Mouse (Mus musculus) midbrain, embryonic 16.5 days (tissue): ENCODE measurements around the gene Slfn5. TPM values are rescaled to one million over a fixed set of nuclear protein-coding genes. Genes with fewer than 3 reads are reported as not detected.
"Not testable (repeated sequence)": the region's sequence is repeated elsewhere in the genome, so short reads cannot be mapped to it uniquely, and the experiment has no call there.

Source experiments
- ATAC-seq: fragments of 200-750 bp; cut with Nextera tagmentation; 2 replicates; pipeline ENCODE4 v1.8.0; 2017; ENCODE audit warnings: moderate TSS enrichment
- H3K27ac ChIP-seq: fragments of 300-500 bp; sonication (generic); 2 replicates; pipeline ENCODE4 v1.5.1; 2014; ENCODE audit warnings: mild to moderate bottlenecking, low read length, mixed read lengths
- H3K27me3 ChIP-seq: fragments of 300-500 bp; sonication (generic); 2 replicates; pipeline ENCODE4 v1.6.1; 2014; ENCODE audit warnings: low read depth, low read length, mixed read lengths; ENCODE audit not compliant: control insufficient read depth, insufficient read depth
- H3K36me3 ChIP-seq: fragments of 300-500 bp; sonication (generic); 2 replicates; pipeline ENCODE4 v1.6.1; 2014; ENCODE audit warnings: mild to moderate bottlenecking, low read length, moderate library complexity, mixed read lengths; ENCODE audit not compliant: control insufficient read depth, insufficient read depth
- H3K4me1 ChIP-seq: fragments of 300-500 bp; sonication (generic); 2 replicates; pipeline ENCODE4 v1.6.1; 2014; ENCODE audit warnings: mild to moderate bottlenecking, low read length, mixed read lengths; ENCODE audit not compliant: control insufficient read depth, insufficient read depth
- H3K4me2 ChIP-seq: fragments of 300-500 bp; sonication (generic); 2 replicates; pipeline ENCODE4 v1.6.1; 2014; ENCODE audit warnings: mild to moderate bottlenecking, low read length, mixed read lengths
- H3K4me3 ChIP-seq: fragments of 300-500 bp; sonication (generic); 2 replicates; pipeline ENCODE4 v1.5.1; 2014; ENCODE audit warnings: low read depth, mild to moderate bottlenecking, low read length, moderate library complexity, mixed read lengths
- H3K9ac ChIP-seq: fragments of 300-500 bp; sonication (generic); 2 replicates; pipeline ENCODE4 v1.6.1; 2014; ENCODE audit warnings: low read depth, low read length, mixed read lengths
- H3K9me3 ChIP-seq: fragments of 300-500 bp; sonication (generic); replicated peaks from 2 replicates; pipeline ENCODE4 v1.6.1; 2014; ENCODE audit warnings: mild to moderate bottlenecking, low read length, mixed read lengths; ENCODE audit not compliant: control insufficient read depth, poor library complexity, severe bottlenecking
- WGBS: fragments of 180-500 bp; shearing (Covaris S2); extraction: QIAGEN DNeasy Blood & Tissue Kit; methylation state at CpG from one replicate; pipeline ENCODE4 v1.1.7; 2014; 5-methylcytosine and 5-hydroxymethylcytosine counted together
- polyA plus RNA-seq: library from polyadenylated mRNA; unstranded; fragments of >200 nt; fragmentation: Nextera tagmentation; extraction: Ambion mirVana; gene quantifications from 2 replicates; pipeline ENCODE4 v1.2.1, GENCODE M21; 2015

Slfn5 gene
- polyA plus RNA-seq, 1 experiment from 2014 or later = 1.6 TPM

DNA sequence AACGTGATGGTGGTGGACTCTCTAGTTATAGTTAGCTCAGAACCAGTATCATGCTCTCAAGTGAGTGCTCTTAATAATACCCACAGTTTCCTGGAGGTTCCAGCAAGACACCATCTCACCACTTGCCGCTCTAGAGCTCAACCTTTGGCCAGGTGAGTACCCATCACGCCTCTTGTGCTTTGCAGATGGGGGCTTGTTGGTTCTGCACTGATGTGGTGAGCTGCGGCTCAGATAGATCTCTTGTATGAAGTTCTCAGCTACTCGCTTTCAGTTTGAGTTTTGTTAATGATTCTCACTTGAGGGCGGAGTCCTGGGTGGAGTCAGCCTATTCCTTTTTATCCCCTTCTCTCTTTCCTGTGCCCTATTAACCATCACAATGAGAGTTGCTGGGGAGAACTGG lies 3.5 kb downstream of the Slfn5 start:
- Histone ChIP-seq H3K27ac (no peak overlapping the region), H3K9me3 (no peaks in the 10 kb centered on the region)
- 90% methylated on average over 6 of the region's 6 CpGs for WGBS

GRCm38 (mm10) chr11:82956925-82957324 lies 5.8 kb downstream of the Slfn5 start:
- no peaks in the 10 kb centered on the region for H3K9me3 ChIP-seq
- H3K4me1 ChIP-seq = no peaks in the 10 kb centered on the region
- H3K27ac ChIP-seq = no peak overlapping the region
- H3K4me2 ChIP-seq = no peak overlapping the region
- H3K27me3 ChIP-seq = peaks cover 19% of the 10 kb centered on the region
- WGBS = 75% methylated on average over 10 of the region's 10 CpGs
- H3K9ac ChIP-seq = no peak overlapping the region
- no peaks in the 10 kb centered on the region for H3K36me3 ChIP-seq
- no peak overlapping the region for H3K4me3 ChIP-seq
- no peak for ATAC-seq

More for the DNA sequence above, 3.5 kb downstream of the Slfn5 start:
- Histone ChIP-seq H3K4me1 (no peaks in the 10 kb centered on the region), H3K27me3 (peaks cover 31% of the 10 kb centered on the region), H3K4me2 (no peak overlapping the region), H3K4me3 (no peak overlapping the region), H3K36me3 (no peaks in the 10 kb centered on the region), H3K9ac (no peak overlapping the region)
- no peak for ATAC-seq

- no peak overlapping the region for H3K4me3 ChIP-seq
- no peaks in the 10 kb centered on the region for H3K36me3 ChIP-seq
- no peaks in the 10 kb centered on the region for H3K4me1 ChIP-seq
- no peak overlapping the region for H3K4me2 ChIP-seq
- no peaks in the 10 kb centered on the region for H3K9me3 ChIP-seq
- no peak overlapping the region for H3K27ac ChIP-seq
- no peak overlapping the region for H3K9ac ChIP-seq
- WGBS = 23% methylated on average over 4 of the region's 4 CpGs
- ATAC-seq = no peak
- H3K27me3 ChIP-seq = no peaks in the 10 kb centered on the region
Observed at GRCm38 (mm10) chr11:82959613-82960012, 8.5 kb downstream of the Slfn5 start.

DNA sequence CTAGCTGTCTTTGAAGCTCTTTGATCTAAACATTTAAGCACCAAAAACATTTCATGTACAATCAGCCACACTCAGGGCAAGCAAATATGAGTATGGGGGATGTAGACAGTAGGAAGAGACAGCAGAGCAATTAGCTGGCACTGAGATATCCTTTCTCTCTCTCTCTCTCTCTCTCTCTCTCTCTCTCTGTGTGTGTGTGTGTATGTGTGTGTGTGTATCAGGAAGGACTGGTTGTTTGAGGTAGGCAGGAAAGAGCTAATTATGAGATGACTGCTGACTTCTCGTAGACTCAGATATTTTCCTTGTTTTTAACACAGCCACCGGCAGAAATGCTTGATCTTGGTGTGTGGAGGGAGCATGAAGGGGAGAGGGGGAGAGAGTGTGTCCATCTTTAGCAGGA lies 10.6 kb downstream of the Slfn5 start:
- no peaks in the 10 kb centered on the region for H3K36me3 ChIP-seq
- no peak overlapping the region for H3K27ac ChIP-seq
- no peaks in the 10 kb centered on the region for H3K4me1 ChIP-seq
- WGBS = 75% methylated on average over 2 of the region's 2 CpGs
- no peak for ATAC-seq
- no peaks in the 10 kb centered on the region for H3K27me3 ChIP-seq
- H3K4me3 ChIP-seq = no peak overlapping the region
- H3K4me2 ChIP-seq = no peak overlapping the region
- no peak overlapping the region for H3K9ac ChIP-seq
- no peaks in the 10 kb centered on the region for H3K9me3 ChIP-seq

DNA sequence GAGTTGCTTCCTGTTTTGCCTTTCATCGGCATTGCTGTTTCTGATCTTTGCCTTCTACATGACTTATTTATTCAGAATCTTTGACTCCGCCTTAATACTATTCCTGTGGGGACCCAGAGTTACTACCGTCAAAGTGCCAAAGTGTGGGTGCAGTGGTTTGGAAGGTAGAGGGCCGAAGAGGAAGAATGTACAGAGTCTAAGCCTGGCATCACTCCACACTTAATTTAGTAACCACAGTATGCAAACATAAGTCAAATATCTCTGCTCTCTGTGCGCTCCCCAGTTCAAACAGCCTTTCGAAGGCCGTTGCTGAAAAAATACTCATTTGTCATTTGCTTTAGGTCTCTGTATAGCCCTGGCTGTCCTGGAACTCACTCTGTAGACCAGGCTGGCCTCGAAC lies 11.1 kb downstream of the Slfn5 start:
- Histone ChIP-seq H3K4me1 (no peaks in the 10 kb centered on the region), H3K4me2 (no peak overlapping the region), H3K27ac (no peak overlapping the region), H3K27me3 (no peaks in the 10 kb centered on the region), H3K36me3 (no peaks in the 10 kb centered on the region), H3K9me3 (no peaks in the 10 kb centered on the region), H3K9ac (no peak overlapping the region), H3K4me3 (no peak overlapping the region)
- WGBS = 85% methylated on average over 8 of the region's 8 CpGs
- no peak for ATAC-seq

DNA sequence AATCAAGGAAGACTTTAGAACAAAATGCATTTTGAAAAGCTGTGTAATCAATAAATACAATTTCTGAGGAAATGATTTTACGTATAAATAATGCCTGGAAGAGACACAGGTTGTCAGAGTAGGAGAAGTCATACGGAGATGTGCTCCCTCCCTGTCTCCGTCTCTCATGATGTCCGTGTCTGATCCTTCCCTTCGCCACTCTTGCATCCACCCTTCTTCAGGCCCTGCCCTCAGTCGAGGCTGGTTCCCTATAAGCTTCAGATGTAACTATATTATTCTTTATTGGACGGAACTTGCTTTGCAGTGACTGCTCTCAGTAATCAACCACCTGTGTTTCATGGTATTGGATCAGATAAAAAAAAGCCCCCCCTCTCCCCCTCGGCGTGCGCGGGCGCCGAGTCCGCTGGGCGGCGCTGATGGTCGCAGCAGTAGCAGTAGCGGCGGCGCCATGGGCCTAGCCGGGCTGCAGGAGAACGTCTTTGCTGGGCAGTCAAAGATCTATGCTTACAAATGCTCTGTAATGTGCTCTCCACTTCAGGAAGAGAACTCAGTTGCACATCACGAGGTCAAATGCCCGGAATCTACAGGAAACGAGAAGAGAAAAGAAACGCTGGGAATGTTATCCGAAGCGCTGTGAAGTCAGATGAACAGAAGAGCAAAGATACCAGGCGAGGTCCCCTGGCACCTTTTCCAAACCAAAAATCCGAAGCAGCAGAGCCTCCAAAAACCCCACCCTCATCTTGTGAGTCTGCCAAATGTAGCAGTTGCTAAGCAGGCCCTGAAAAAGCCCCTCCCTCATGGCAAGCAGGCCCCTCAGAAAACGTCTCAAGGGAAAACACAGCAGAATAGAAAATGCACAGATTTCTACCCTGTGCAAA lies 19.8 kb downstream of the Slfn5 start:
- ATAC-seq = peak; percentile 68; the same call in 1 of the 2 replicates
- Histone ChIP-seq H3K4me3 (peak overlapping the region; percentile 29), H3K36me3 (no peaks in the 10 kb centered on the region), H3K4me2 (peak overlapping the region; percentile 61), H3K27me3 (no peaks in the 10 kb centered on the region), H3K27ac (peak overlapping the region; percentile 56), H3K9me3 (no peaks in the 10 kb centered on the region), H3K4me1 (peaks cover 4% of the 10 kb centered on the region; the same call in 1 of the 2 replicates), H3K9ac (peak overlapping the region; percentile 54)
- WGBS = 7% methylated on average over 31 of the region's 31 CpGs

DNA sequence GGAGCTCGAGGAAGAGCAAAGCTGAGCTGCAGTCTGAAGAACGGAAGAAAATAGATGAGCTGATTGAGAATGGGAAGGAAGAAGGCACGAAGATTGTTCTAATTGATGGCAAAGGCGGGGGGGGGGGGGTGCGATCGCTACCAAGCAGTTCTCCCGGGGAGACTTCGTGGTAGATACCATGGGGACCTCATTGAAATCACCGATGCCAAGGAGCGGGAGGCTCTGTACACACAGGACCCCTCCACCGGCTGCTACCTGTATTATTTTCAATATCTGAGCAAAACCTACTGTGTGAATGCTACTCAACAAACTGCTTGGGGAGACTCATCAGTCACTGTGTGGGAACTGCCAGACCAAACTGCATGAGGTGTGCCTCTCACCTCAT lies 20.4 kb downstream of the Slfn5 start:
- H3K27ac ChIP-seq = peak overlapping the region; percentile 56; the same call in 1 of the 2 replicates
- no peak overlapping the region for H3K4me3 ChIP-seq
- H3K4me1 ChIP-seq = peaks cover 4% of the 10 kb centered on the region; the same call in 1 of the 2 replicates
- no peak for ATAC-seq
- 61% methylated on average over 8 of the region's 11 CpGs for WGBS
- H3K9ac ChIP-seq = 0 out of 2 replicates have a peak overlapping the region, but pooled peaks have one; percentile 42
- no peaks in the 10 kb centered on the region for H3K9me3 ChIP-seq
- H3K27me3 ChIP-seq = no peaks in the 10 kb centered on the region
- H3K36me3 ChIP-seq = no peaks in the 10 kb centered on the region
- peak overlapping the region; percentile 61 for H3K4me2 ChIP-seq

DNA sequence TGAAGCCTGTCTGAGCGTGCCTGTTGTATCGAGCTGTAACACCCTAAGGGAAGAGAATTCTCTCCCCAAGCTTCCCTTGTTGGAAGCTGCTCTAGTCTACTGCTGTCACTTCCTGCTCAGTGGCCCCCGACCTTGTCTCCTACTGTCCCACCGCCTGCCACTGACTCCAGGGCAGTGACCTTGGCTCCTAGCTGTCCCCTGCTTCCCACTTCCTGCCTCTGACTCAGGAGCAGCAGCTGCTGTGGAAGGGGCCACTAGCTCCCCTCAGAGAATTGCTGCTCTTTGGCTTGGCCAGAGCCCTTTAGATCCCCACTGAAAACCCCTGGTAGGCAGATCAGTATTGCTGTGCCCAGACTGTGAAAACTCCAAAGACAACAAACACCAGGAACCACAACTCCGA lies 22.8 kb downstream of the Slfn5 start:
- 65% methylated on average over 5 of the region's 5 CpGs for WGBS
- peaks cover 4% of the 10 kb centered on the region; the same call in 1 of the 2 replicates for H3K4me1 ChIP-seq
- no peak overlapping the region for H3K4me2 ChIP-seq
- no peak overlapping the region for H3K27ac ChIP-seq
- H3K9ac ChIP-seq = no peak overlapping the region
- no peaks in the 10 kb centered on the region for H3K27me3 ChIP-seq
- H3K36me3 ChIP-seq = no peaks in the 10 kb centered on the region
- H3K9me3 ChIP-seq = no peaks in the 10 kb centered on the region
- no peak overlapping the region for H3K4me3 ChIP-seq
- no peak for ATAC-seq

GRCm38 (mm10) chr11:82982409-82982808 lies 31.3 kb downstream of the Slfn5 start:
- not testable (repeated sequence) for H3K36me3 ChIP-seq, H3K27me3 ChIP-seq, H3K27ac ChIP-seq, H3K9ac ChIP-seq, H3K4me1 ChIP-seq, H3K4me3 ChIP-seq, ATAC-seq, H3K9me3 ChIP-seq, H3K4me2 ChIP-seq
- 82% methylated on average over 2 of the region's 2 CpGs for WGBS
